Mouse (Mus musculus) lung, embryonic 15.5 days (tissue): ENCODE measurements around the gene Hes3. TPM values are rescaled to one million over a fixed set of nuclear protein-coding genes. Genes with fewer than 3 reads are reported as not detected.
A peak's percentile ranks its signal among the peaks of the same experiment; 100 is the strongest.

Experiments used
- ATAC-seq: fragments of 200-750 bp; cut with Nextera tagmentation; 2 replicates; pipeline ENCODE4 v1.8.0; 2017; ENCODE audit warnings: moderate number of reproducible peaks, borderline replicate concordance; ENCODE audit not compliant: low FRiP score, low TSS enrichment; ENCODE audit errors: extremely low read depth
- H3K27ac ChIP-seq: fragments of 300-500 bp; sonication (generic); 2 replicates; pipeline ENCODE4 v1.5.1; 2015; ENCODE audit warnings: moderate library complexity, mild to moderate bottlenecking, inconsistent platforms
- H3K27me3 ChIP-seq: fragments of 300-500 bp; sonication (generic); 2 replicates; pipeline ENCODE4 v1.6.1; 2015; ENCODE audit warnings: inconsistent platforms
- H3K36me3 ChIP-seq: fragments of 300-500 bp; sonication (generic); 2 replicates; pipeline ENCODE4 v1.6.1; 2015; ENCODE audit warnings: inconsistent platforms
- H3K4me1 ChIP-seq: fragments of 300-500 bp; sonication (generic); 2 replicates; pipeline ENCODE4 v1.6.1; 2015; ENCODE audit warnings: inconsistent platforms
- H3K4me2 ChIP-seq: fragments of 300-500 bp; sonication (generic); 2 replicates; pipeline ENCODE4 v1.6.1; 2015; ENCODE audit warnings: inconsistent platforms, mild to moderate bottlenecking, moderate library complexity
- H3K4me3 ChIP-seq: fragments of 300-500 bp; sonication (generic); 2 replicates; pipeline ENCODE4 v1.5.1; 2015; ENCODE audit warnings: mild to moderate bottlenecking, inconsistent platforms
- H3K9ac ChIP-seq: fragments of 300-500 bp; sonication (generic); 2 replicates; pipeline ENCODE4 v1.6.1; 2015; ENCODE audit warnings: inconsistent platforms
- H3K9me3 ChIP-seq: fragments of 300-500 bp; sonication (generic); 2 replicates; pipeline ENCODE4 v1.6.1; 2016; ENCODE audit warnings: inconsistent platforms
- WGBS: fragments of 180-500 bp; shearing (Covaris S2); methylation state at CpG from one replicate; pipeline ENCODE4 v1.1.7; 2015; 5-methylcytosine and 5-hydroxymethylcytosine counted together
- polyA plus RNA-seq: library from polyadenylated mRNA; unstranded; fragments of >200 nt; fragmentation: Nextera tagmentation; extraction: Ambion mirVana; gene quantifications from 2 replicates; pipeline ENCODE4 v1.2.1, GENCODE M21; 2015

The Hes3 gene
- polyA plus RNA-seq, 1 experiment from 2014 or later = not detected

GRCm38 (mm10) chr4:152274681-152275131 lies 16.8 kb downstream of the Hes3 start:
- 2% methylated on average over 20 of the region's 20 CpGs for WGBS
- Histone ChIP-seq H3K27me3 (peaks cover 29% of the 10 kb centered on the region), H3K4me2 (peak overlapping the region; percentile 96), H3K9ac (peak overlapping the region; percentile 78), H3K9me3 (no peaks in the 10 kb centered on the region), H3K4me3 (peak overlapping the region; percentile 71), H3K27ac (peak overlapping the region; percentile 94), H3K36me3 (0 out of 2 replicates have a peak, but pooled peaks cover 1% of the 10 kb centered on the region), H3K4me1 (peaks cover 49% of the 10 kb centered on the region)
- peak; percentile 25; the same call in 1 of the 2 replicates for ATAC-seq

- H3K9me3 ChIP-seq = no peaks in the 10 kb centered on the region
- H3K27ac ChIP-seq = peak within 1 kb of the TSS; percentile 94
- peaks cover 28% of the 10 kb centered on the region for H3K27me3 ChIP-seq
- H3K36me3 ChIP-seq = no peaks in the 10 kb centered on the region
- peak within 1 kb of the TSS; percentile 78 for H3K9ac ChIP-seq
- peaks cover 49% of the 10 kb centered on the region for H3K4me1 ChIP-seq
- H3K4me2 ChIP-seq = peak within 1 kb of the TSS; percentile 96
- 1% methylated on average over 38 of the region's 48 CpGs for WGBS
- H3K4me3 ChIP-seq = peak within 1 kb of the TSS; percentile 71
- peak; percentile 80 for ATAC-seq
These were observed 17.7 kb downstream of the Hes3 start, which contains the start of gene Gpr153 for GRCm38 (mm10) chr4:152273621-152274236. TSS of gene Gpr153 (plus strand) at chr4:152274232.

- Histone ChIP-seq H3K4me3 (peak overlapping the region; percentile 71; the same call in 1 of the 2 replicates), H3K4me2 (peak overlapping the region; percentile 96), H3K4me1 (peaks cover 50% of the 10 kb centered on the region), H3K9me3 (no peaks in the 10 kb centered on the region), H3K27me3 (peaks cover 28% of the 10 kb centered on the region), H3K36me3 (no peaks in the 10 kb centered on the region), H3K9ac (no peak overlapping the region), H3K27ac (peak overlapping the region; percentile 94)
- no peak for ATAC-seq
- 33% methylated on average over 3 of the region's 3 CpGs for WGBS
These were observed 18.3 kb downstream of the Hes3 start for GRCm38 (mm10) chr4:152273191-152273590.

- Histone ChIP-seq H3K27me3 (peaks cover 28% of the 10 kb centered on the region), H3K9ac (no peak overlapping the region)
- WGBS = 23% methylated on average over 9 of the region's 9 CpGs
These were observed 18.9 kb downstream of the Hes3 start for GRCm38 (mm10) chr4:152272449-152273049.

GRCm38 (mm10) chr4:152272006-152272405 lies 19.5 kb downstream of the Hes3 start:
- no peaks in the 10 kb centered on the region for H3K36me3 ChIP-seq
- H3K9me3 ChIP-seq = no peaks in the 10 kb centered on the region
- H3K27me3 ChIP-seq = peaks cover 28% of the 10 kb centered on the region
- H3K27ac ChIP-seq = peak overlapping the region; percentile 94
- ATAC-seq = no peak
- no peak overlapping the region for H3K9ac ChIP-seq
- no peak overlapping the region for H3K4me3 ChIP-seq
- peaks cover 60% of the 10 kb centered on the region for H3K4me1 ChIP-seq
- whole genome bisulfite sequencing = 45% methylated on average over 7 of the region's 7 CpGs
- H3K4me2 ChIP-seq = peak overlapping the region; percentile 1; the same call in 1 of the 2 replicates

More at GRCm38 (mm10) chr4:152272449-152273049, 18.9 kb downstream of the Hes3 start:
- Histone ChIP-seq H3K9me3 (no peaks in the 10 kb centered on the region), H3K27ac (peak overlapping the region; percentile 94), H3K4me2 (peak overlapping the region; percentile 1; the same call in 1 of the 2 replicates), H3K4me1 (peaks cover 57% of the 10 kb centered on the region), H3K36me3 (no peaks in the 10 kb centered on the region), H3K4me3 (no peak overlapping the region)
- peak; percentile 52 for ATAC-seq

GRCm38 (mm10) chr4:152271334-152271733 lies 20.1 kb downstream of the Hes3 start:
- Histone ChIP-seq H3K9me3 (no peaks in the 10 kb centered on the region), H3K27ac (peak overlapping the region; percentile 94), H3K4me3 (no peak overlapping the region), H3K36me3 (no peaks in the 10 kb centered on the region), H3K4me1 (peaks cover 60% of the 10 kb centered on the region), H3K9ac (no peak overlapping the region), H3K4me2 (no peak overlapping the region), H3K27me3 (peaks cover 28% of the 10 kb centered on the region)
- 89% methylated on average over 11 of the region's 11 CpGs for WGBS
- ATAC-seq = no peak

- Histone ChIP-seq H3K4me2 (no peak overlapping the region), H3K9ac (no peak overlapping the region), H3K4me1 (peaks cover 57% of the 10 kb centered on the region), H3K36me3 (no peaks in the 10 kb centered on the region), H3K27ac (no peak overlapping the region), H3K4me3 (no peak overlapping the region), H3K9me3 (no peaks in the 10 kb centered on the region), H3K27me3 (peaks cover 23% of the 10 kb centered on the region)
- 82% methylated on average over 9 of the region's 9 CpGs for WGBS
- ATAC-seq = no peak
These were observed 20.9 kb downstream of the Hes3 start for GRCm38 (mm10) chr4:152270599-152270998.

- Histone ChIP-seq H3K4me2 (no peak overlapping the region), H3K27ac (no peak overlapping the region)
- 88% methylated on average over 13 of the region's 13 CpGs for WGBS
These were observed 21.5 kb downstream of the Hes3 start for GRCm38 (mm10) chr4:152269967-152270366.

GRCm38 (mm10) chr4:152267748-152268369 lies 23.6 kb downstream of the Hes3 start:
- WGBS = 46% methylated on average over 13 of the region's 13 CpGs
- H3K27me3 ChIP-seq = peaks cover 1% of the 10 kb centered on the region; the same call in 1 of the 2 replicates
- no peak overlapping the region for H3K9ac ChIP-seq
- no peaks in the 10 kb centered on the region for H3K36me3 ChIP-seq
- no peaks in the 10 kb centered on the region for H3K9me3 ChIP-seq
- ATAC-seq = no peak
- no peak overlapping the region for H3K4me2 ChIP-seq
- no peak overlapping the region for H3K4me3 ChIP-seq
- peaks cover 47% of the 10 kb centered on the region for H3K4me1 ChIP-seq
- H3K27ac ChIP-seq = 0 out of 2 replicates have a peak overlapping the region, but pooled peaks have one; percentile 36

More at GRCm38 (mm10) chr4:152269967-152270366, 21.5 kb downstream of the Hes3 start:
- no peak overlapping the region for H3K9ac ChIP-seq
- no peaks in the 10 kb centered on the region for H3K9me3 ChIP-seq
- no peak overlapping the region for H3K4me3 ChIP-seq
- no peaks in the 10 kb centered on the region for H3K36me3 ChIP-seq
- peaks cover 51% of the 10 kb centered on the region for H3K4me1 ChIP-seq
- H3K27me3 ChIP-seq = peaks cover 17% of the 10 kb centered on the region; the same call in 1 of the 2 replicates
- ATAC-seq = no peak

GRCm38 (mm10) chr4:152266236-152266895 lies 25.1 kb downstream of the Hes3 start:
- no peaks in the 10 kb centered on the region for H3K9me3 ChIP-seq
- no peak overlapping the region for H3K4me2 ChIP-seq
- WGBS = 35% methylated on average over 10 of the region's 10 CpGs
- no peak overlapping the region for H3K27ac ChIP-seq
- no peaks in the 10 kb centered on the region for H3K36me3 ChIP-seq
- no peak overlapping the region for H3K4me3 ChIP-seq
- no peak for ATAC-seq
- no peak overlapping the region for H3K9ac ChIP-seq
- H3K4me1 ChIP-seq = peaks cover 42% of the 10 kb centered on the region
- no peaks in the 10 kb centered on the region for H3K27me3 ChIP-seq

- Histone ChIP-seq H3K9me3 (no peaks in the 10 kb centered on the region), H3K4me3 (no peak overlapping the region), H3K27ac (no peak overlapping the region), H3K27me3 (no peaks in the 10 kb centered on the region), H3K4me1 (peaks cover 37% of the 10 kb centered on the region), H3K4me2 (no peak overlapping the region), H3K36me3 (no peaks in the 10 kb centered on the region), H3K9ac (no peak overlapping the region)
- no peak; the same call in 1 of the 2 replicates for ATAC-seq
- WGBS = 57% methylated on average over 5 of the region's 5 CpGs
These were observed 25.7 kb downstream of the Hes3 start for GRCm38 (mm10) chr4:152265791-152266190.
